Mouse (Mus musculus): ENCODE measurements around the gene Mark3. TPM values are rescaled to one million over a fixed set of nuclear protein-coding genes. Genes with fewer than 3 reads are reported as not detected.

Gene Mark3
- polyA plus RNA-seq, 1 experiment from 2014 or later = 30.4 TPM

Other genes starting within 250 kb of the Mark3 start
- gene Cdc42bpb, start 196.8 kb upstream of the Mark3 start, polyA plus RNA-seq (2015; fragmentation: Nextera tagmentation; extraction: Ambion mirVana) = 26.4 and 33.5 TPM in 2 replicates
- gene Lbhd2, start 167.7 kb upstream of the Mark3 start, polyA plus RNA-seq (2015; fragmentation: Nextera tagmentation; extraction: Ambion mirVana) = 12.4 and 13.2 TPM in 2 replicates
- gene Exoc3l4, start 157.5 kb upstream of the Mark3 start, polyA plus RNA-seq (2015; fragmentation: Nextera tagmentation; extraction: Ambion mirVana) = 6.4 and 9.9 TPM in 2 replicates
- gene Tnfaip2, start 132.1 kb upstream of the Mark3 start, polyA plus RNA-seq (2015; fragmentation: Nextera tagmentation; extraction: Ambion mirVana) = 8.3 and 8.4 TPM in 2 replicates
- gene Gm266, start 88.7 kb upstream of the Mark3 start, polyA plus RNA-seq (2015; fragmentation: Nextera tagmentation; extraction: Ambion mirVana) = 13.1 and 16.1 TPM in 2 replicates
- 473 and 511 TPM in 2 replicates for gene Eif5, start 36.5 kb upstream of the Mark3 start, polyA plus RNA-seq (2015; fragmentation: Nextera tagmentation; extraction: Ambion mirVana)
- 132 and 183 TPM in 2 replicates for gene Ckb, start 97.8 kb downstream of the Mark3 start, polyA plus RNA-seq (2015; fragmentation: Nextera tagmentation; extraction: Ambion mirVana)
- 14.4 and 14.8 TPM in 2 replicates for gene Trmt61a, start 103.6 kb downstream of the Mark3 start, polyA plus RNA-seq (2015; fragmentation: Nextera tagmentation; extraction: Ambion mirVana)
- gene Bag5, start 138.7 kb downstream of the Mark3 start, polyA plus RNA-seq (2015; fragmentation: Nextera tagmentation; extraction: Ambion mirVana) = 69.4 and 71.2 TPM in 2 replicates
- gene Apopt1, start 138.7 kb downstream of the Mark3 start, polyA plus RNA-seq (2015; fragmentation: Nextera tagmentation; extraction: Ambion mirVana) = 48.4 and 51.2 TPM in 2 replicates
- gene Klc1, start 184.3 kb downstream of the Mark3 start, polyA plus RNA-seq (2015; fragmentation: Nextera tagmentation; extraction: Ambion mirVana) = 107 and 121 TPM in 2 replicates
- gene Xrcc3, start 239.3 kb downstream of the Mark3 start, polyA plus RNA-seq (2015; fragmentation: Nextera tagmentation; extraction: Ambion mirVana) = 8.4 and 9.9 TPM in 2 replicates
- gene Zfyve21, start 239.6 kb downstream of the Mark3 start, polyA plus RNA-seq (2015; fragmentation: Nextera tagmentation; extraction: Ambion mirVana) = 122 and 141 TPM in 2 replicates